Mouse (Mus musculus): Measurements from ENCODE around the gene Ptprm.

The Ptprm gene

DNA sequence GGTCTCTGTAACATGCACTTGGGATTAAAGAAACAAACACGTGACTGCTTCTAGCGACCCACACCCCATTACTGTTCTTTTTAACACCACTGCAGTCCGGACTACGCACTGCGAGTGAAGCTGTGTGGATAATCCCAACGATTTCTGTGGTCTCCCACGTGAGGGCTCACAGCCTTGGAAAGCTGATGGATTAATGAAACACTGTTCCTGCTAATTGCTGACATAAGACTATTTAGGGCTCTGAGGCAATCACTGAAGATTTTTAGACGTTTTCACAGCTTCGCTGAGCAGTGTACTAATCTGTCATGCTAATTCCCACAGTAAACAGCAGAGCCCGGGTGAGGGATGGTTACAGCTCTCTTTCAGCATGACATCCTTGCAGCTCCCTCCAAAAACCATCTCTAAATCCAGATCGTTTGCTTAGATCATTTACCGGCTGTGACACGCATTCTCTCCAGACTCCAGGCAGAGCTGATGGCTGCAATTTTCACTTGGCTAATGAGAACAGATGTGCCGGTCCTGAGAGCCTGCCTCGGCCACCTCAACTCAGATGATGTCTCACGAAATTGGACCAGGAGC lies 63.5 kb downstream of the Ptprm start:
- in situ Hi-C loops (cut with MboI; ENCODE audit: low sequenced_read_pairs), result no loop called here

DNA sequence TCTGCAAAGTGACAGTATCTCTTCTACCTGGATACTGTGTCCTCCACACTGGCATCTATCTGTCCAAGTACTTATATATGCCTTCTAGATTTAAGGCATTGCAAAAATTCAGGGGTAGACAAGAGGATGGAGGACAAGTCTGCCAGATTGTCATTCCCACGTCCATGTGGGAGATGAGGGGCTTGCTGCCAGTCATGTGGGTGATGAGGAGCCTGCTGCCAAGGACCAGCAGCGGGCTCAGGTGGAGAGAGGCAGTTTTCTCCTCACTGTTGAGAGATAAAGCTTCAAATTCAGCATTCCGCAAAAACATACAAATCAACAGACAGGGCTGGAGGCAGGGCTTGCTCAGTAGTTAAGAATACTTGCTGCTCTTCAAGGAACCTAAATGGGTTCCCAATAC lies 66.8 kb downstream of the Ptprm start:
- in situ Hi-C loops (cut with MboI; ENCODE audit: low sequenced_read_pairs), result no loop called here

DNA sequence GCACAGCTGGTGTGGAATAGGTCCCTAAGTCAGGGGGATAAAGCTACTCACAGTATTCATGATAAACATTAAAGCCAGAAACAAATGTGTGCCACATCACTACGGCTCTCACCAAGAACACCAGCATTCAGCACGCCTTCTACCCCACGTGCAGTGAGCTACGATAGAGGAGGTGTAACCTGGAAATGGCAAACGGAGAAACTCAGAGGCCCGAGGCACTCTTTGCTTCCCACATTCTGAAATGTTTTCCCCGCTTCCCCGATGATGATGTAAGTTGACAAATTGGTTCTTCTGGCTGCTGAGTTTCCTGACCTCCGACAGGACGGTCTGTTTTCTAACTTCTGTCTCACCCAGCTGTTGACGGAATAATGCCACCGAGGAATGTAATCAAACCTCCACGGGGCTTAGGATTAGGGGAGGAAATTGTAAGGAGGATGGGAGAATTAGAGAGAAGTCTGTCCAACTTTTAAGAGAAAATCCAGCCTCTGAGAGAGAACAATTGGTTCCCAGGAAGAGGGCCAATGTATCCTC lies 72.6 kb downstream of the Ptprm start:
- in situ Hi-C loops (cut with MboI; ENCODE audit: low sequenced_read_pairs), result no loop called here

DNA sequence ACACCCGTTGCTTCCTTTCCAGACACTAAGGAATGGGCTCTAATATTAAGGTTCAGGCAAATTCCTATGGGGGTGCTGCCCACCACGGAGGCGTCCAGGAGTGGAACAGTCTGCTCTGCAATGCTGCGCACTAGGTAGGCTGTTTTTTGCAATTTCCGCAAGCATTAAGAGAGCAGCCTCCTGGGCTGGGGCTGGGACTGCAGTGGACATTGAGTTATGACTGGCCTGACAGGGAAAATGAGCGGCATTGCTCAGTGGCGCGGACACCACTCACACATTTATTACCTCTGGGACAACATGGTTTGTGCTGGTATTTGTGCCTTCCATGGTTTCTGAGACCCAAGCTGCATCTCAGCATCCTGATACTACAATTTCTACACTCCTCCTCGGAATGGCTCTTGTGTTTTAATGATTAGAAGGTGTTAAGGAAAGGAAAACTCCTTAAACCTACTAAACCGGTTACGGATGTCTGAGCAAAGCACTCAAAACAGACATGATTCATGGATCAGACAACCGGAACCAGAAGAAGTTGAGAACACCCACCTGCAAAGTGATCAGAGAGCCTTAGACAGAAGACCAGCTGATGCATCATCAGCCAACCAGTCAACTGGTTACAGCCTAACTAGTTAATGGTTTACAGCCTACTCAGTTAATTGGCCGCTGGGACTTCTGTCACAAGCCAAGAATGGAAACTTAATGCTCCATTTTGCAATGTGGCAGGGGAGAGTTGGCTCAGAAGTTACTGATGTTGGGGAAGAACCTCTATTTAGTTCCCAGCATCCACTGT lies 76.9 kb downstream of the Ptprm start:
- in situ Hi-C loops (cut with MboI; ENCODE audit: low sequenced_read_pairs), result no loop called here

DNA sequence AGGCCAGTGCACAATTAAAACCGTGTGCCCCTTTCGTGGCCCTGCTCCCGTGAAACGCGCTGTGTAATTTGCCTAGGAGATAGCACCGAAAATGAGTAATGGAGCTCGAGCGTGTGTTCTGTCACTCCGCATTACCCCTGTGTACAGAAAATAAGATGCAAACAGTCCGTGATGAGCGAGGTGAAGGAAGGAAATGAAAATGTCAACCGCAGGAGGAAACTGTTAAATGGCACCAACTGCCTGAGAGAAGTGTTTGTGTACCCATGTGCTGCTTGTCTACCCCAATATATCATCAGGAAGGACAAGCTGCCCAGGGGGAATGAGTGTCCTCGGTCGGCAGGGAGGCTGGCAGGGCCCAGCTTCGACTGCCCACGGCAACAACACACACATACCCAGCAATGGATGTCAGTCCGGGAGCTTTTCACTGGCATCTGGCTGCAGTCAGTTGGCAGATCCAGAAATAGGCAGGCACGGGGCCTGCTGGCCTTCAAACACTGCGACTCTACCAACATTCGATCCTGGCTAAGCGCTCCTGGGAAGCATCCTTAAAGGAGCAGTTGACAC lies 79.6 kb downstream of the Ptprm start:
- in situ Hi-C loops (cut with MboI; ENCODE audit: low sequenced_read_pairs), result no loop called here

DNA sequence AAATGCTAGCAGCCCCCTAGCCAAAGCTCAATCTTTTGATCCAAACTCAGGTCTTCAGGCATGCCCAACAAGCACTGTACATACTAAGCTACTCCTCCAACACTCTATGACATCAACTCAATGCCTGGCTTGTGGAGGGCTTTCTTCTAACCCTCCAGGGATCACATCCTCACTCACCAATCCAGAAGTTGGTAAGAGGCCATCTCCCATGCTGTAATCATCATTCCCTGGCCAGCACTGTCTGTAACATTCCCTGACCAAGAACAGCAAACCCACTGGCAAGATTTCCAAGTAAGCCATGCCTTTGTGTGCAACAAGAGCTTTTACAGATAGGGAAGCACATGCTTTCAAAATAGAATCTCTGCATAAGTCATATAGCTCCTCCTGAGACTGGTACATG lies 81.3 kb downstream of the Ptprm start:
- in situ Hi-C loops (cut with MboI; ENCODE audit: low sequenced_read_pairs), result no loop called here

DNA sequence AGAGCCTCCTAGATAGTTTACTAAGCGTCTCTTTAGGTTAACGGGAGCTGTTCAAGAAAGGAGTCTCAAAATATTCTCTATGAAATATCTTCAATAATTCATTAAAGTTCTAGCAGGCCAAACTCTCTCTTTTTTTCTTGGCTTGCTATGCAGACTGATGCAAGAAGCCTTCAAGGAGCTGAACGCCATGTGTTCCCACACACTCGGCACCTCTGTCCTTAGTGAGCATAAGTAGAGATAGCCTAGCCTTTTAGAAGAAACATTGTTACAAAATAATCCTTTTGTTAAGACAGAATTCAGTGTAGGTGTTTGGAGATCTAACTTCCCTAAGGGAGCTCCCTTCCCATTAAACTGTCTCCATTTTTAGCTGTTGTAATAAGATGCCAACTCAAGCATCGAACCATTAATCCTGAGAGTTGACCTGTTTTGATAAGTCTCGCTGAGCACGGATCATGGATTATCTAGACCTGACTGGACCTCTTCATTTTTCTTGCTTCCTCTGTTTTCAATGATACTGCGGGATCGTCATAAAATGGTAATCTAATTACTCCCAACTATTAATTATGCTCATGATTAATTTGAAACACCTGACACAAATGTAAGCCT lies 85.7 kb downstream of the Ptprm start:
- in situ Hi-C loops (cut with MboI; ENCODE audit: low sequenced_read_pairs), result no loop called here

DNA sequence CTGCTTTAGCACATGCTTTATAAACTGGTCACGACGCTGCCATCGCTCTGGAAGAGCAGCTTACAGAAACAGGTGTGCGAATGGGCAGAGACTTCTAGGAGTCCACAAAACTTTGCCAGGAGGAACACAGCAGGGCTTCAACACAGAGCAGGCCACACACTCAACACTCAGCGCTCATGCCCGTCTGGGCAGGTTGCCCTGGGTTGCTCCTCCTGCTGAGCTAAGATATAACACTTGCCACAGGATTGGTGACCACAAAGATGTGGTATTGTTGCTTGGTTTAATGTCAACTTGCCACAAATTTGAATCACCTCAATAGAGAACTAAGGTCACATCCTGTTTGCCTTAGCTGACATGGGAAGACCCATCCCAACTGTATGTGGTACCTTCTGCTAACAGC lies 88.0 kb downstream of the Ptprm start:
- in situ Hi-C loops (cut with MboI; ENCODE audit: low sequenced_read_pairs), result no loop called here

DNA sequence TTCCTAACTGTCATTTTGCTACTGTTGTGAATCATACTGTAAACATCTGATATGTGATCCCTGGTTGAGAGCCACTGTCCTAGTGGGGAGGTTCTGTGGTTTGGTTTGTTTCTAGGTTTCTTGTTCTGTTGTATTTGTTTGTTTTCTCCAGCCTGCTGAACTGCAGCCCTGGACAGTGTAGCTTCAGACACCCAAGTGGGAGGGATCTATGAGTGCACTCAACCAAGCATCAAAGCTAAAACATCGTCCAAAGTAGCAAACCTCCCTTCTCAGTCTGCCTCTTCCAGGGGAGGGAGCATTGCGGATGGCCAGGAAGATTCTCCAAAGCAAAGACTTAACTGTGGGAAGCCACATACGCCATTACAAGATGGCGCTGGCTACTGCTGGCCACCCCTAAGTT lies 88.7 kb downstream of the Ptprm start:
- in situ Hi-C loops (cut with MboI; ENCODE audit: low sequenced_read_pairs), result no loop called here

DNA sequence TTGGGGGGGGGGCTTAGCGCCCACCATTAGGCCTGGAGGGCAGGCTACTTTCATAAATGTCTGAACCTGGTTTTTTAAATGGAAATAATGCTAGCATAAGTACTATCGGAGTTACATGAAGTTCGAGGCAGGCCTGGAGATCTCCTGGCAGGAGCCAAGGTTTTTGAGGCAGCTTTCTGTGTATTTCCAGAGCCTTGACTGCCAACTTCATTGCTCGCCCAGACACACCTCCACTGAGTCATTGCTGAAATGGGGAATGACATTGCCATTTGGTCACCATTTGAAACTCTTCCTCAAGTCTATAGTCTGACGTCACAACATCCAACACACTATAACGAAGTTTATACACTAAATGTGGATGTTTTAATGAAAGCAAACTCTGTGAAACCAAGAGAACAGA lies 89.5 kb downstream of the Ptprm start:
- in situ Hi-C loops (cut with MboI; ENCODE audit: low sequenced_read_pairs), result no loop called here

DNA sequence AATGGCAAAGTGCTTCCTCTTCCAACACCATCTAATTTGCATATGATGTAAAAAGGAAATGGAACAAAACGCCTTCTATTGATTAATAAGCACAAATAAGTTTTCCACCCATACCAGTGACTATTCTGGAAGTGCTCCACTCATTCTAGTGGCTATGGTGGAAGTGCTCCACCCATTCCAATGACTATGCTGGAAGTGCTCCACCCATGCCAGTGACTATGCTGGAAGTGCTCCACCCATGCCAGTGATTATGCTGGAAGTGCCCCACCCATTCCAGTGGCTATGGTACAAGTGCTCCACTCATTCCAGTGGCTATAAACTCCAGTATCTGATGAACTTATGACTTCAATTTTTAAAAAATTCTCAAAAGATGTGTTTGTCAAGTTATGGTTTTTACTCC lies 91.2 kb downstream of the Ptprm start:
- in situ Hi-C loops (cut with MboI; ENCODE audit: low sequenced_read_pairs), result no loop called here

DNA sequence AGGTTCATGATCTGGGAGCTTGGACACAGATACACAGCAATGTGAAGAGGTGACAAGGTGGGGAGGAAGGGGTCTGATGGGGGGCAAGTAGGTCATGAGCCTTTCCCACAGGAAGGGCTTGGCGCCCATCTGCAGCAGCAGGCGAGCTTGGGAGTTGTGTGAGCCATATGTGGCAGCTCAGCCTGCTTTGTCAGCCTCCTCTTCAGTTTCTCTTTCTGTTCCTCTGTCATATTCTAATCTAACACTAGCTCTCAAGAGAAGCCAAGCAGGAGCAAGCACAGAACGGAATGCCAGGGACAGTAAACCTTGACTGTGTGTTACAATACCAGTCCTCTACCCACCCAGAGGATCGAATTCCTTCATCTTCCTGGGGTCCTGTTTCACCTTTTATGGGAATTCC lies 94.2 kb downstream of the Ptprm start:
- in situ Hi-C loops (cut with MboI; ENCODE audit: low sequenced_read_pairs), result no loop called here

DNA sequence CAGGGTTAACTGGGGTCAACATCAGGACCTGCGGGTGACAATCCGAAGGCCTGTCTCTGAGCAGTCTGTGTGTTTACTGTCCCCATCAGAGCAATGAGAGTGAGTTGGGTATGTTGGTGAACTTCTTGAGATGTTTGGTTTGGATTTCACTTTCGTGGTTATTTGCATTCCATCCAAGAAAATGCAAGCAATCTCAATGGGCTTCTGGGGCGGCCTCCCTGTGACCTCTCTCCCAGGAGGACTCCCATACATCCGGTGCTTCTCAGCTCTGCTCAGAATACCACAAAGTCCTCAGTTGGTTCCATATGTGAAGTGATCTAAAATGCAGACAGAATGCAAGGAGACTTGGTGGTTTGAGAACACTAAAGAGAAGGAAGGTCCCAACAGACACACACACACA lies 96.5 kb downstream of the Ptprm start:
- in situ Hi-C loops (cut with MboI; ENCODE audit: low sequenced_read_pairs), result no loop called here

DNA sequence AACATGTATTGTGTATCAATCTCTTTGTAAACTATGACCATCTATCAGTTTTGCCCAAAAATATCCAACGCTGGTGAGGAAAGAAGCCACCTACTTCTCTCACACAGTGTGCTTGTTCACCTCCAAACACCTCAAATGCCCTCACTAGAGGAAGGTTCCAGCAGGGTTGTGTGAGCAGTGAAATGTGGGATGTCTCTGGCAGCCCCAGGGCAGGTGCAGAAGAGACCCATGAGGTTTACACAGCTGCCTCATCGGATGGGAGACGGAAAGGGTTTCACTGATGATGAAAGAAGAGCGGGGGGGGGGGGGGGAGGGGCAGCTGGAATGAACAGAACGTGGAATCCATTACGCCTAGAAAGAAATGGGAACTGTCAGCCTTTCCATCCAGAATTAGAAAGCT lies 98.1 kb downstream of the Ptprm start:
- in situ Hi-C loops (cut with MboI; ENCODE audit: low sequenced_read_pairs), result no loop called here

DNA sequence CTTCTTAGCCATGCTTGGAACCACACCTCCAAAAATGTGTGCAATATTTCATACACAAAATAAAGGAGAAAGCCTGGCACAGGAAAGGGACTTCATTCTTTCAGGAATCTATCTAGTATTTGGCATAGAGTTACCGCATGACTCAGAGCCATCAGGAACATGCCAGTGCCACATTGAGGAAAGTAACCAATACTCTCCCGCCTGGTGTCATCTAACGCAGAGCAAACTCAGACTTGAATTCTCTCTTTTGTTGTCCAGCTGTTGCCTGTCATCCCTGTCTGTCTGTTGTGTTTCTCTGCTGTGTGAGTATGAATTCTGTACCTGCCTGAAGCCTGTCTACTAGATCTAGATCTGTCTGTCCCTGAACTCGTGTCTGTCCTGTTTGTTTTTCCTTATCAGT lies 100.8 kb downstream of the Ptprm start:
- in situ Hi-C loops (cut with MboI; ENCODE audit: low sequenced_read_pairs), result no loop called here

DNA sequence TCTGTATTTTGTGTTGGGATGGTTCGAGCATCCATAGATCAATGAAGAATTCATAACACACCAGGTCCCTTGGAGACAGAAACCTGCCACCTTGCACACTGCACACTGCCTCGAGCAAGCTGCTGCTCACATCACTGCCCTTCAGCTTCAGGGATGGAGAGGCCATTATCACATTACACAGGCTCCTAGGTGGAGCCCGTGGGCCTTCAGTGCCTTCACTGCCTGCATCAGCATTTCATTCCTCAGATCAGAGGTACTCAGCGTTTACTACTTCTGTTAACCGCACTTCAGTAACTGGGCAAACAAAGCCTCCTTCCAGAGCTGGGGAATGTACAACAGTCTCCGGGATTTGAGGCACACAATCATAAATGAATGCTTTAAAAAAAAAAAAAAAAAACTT lies 101.3 kb downstream of the Ptprm start:
- in situ Hi-C loops (cut with MboI; ENCODE audit: low sequenced_read_pairs), result no loop called here

DNA sequence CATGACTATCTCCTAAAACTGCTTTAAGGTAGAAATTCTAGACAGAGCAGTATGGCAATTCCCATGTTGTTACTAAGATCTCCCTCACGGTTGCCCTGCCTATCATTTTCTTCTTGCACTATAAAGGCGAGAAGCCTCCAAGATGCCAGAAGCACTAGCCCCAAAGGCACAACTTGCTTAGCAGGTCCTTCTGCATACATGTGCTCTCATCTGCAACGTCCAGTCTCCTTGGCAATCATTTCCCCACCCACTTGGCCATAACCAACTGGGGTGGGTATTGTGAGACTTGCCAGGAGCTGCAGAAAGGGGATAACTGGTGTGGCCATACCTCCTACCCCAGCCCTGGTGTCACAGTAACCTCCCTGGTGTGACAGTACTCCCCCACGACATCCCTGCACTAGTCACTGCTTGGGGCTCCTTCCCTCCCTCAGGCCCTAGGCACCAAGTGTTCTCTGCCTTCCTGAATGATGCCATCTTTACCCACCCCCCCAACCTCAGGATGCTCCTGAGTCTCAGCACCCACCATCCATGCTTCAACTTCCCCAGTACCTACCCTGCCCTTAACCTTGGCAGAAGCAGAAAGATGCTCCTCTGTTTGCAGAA lies 108.9 kb downstream of the Ptprm start:
- in situ Hi-C loops (cut with MboI; ENCODE audit: low sequenced_read_pairs), result no loop called here

DNA sequence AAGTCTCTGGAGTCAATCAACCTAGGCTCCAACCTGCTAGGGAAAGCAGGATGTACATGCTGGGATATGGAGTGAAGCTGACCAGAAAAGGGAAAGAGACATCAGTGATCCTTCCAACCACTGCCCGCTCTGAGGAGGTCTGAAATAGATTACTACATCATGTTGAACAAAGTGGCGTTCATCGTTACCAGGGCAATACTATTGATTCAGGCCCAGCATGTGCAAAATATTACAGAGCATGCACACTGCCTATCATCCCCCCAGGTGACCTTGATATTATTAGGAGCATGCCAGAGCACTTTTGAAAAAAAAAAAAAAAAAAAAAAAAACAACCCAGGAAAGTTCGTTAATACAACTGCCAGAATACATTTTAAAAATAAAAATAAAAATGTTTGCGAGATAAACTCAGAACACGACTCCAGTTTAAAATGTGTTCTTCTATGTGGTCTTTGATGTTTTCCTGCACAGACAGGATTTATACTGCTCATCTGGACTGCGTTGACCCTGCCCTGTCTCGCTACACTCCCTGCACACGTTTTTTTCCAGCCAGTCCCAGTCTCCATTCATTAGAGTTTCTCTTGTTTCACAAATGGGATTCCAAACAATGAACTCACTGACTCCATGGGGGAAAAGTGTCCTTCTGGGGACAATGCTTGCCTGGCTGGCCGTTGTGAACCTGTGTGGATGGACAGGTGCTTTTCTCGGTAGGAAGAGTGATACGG lies 111.3 kb downstream of the Ptprm start:
- in situ Hi-C loops (cut with MboI; ENCODE audit: low sequenced_read_pairs), result no loop called here

DNA sequence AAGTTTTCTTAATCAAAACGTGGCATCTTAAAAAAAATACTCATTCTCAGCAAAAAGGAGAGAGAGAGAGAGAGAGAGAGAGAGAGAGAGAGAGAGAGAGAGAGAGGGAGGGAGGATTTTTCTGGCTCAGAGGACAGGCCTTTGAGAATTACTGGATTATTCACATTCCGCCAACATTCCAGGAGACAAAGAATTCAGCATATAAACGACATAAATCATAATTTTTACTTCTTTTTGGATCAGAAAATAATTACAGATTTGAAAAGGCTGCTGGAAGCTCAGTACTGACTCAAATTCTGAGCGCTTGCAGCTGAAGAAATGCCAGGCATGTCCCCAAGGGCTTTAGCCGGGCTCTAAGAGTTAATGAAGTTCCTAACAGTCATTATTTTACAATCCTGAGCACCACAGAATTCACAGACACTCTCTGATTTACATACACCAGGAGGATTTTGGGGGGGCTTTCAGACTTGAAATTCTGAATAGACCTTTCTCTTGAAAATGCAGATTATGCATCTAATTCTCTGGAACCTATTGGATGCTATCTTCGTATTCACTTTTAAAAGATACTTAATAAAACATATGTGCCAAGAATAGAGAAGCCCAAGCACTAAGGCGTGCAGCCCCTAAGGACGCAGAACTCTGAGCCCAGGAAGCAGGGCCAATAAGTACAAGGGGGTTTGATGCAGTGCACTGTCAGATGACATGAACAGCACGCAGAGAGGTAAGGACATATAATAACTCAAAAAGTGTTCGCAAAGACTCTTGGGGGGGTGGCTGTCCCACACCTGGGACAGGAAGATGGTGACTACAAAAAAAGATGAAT lies 112.1 kb downstream of the Ptprm start:
- in situ Hi-C loops (cut with MboI; ENCODE audit: low sequenced_read_pairs), result no loop called here

DNA sequence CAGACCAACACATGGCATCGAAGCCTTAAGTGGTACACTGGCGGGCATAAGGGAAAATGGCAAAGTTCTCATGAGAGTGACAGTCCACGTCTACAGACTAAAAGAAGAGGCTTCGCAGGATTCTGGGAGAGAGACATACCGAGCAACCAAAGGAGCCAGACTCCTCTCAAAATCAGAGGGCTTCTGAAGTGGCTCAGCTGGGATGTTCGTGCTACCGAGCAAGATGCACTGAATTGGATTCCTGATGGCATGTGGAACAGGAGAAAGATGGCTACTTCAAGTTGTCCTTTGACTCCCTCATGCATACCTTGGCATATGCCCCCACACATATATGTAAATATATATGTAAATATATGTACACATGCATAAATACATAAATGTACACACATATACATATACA lies 115.4 kb downstream of the Ptprm start:
- in situ Hi-C loops (cut with MboI; ENCODE audit: low sequenced_read_pairs), result no loop called here

Data from CH12F3 (cell line).